Mouse (Mus musculus) thymus, adult 2 months (tissue): Measurements from ENCODE around the gene P3h2.

ENCODE experiments used
- CTCF ChIP-seq: fragments of 200-500 bp; IDR thresholded peaks from 2 replicates; pipeline ENCODE4 v1.5.1; 2012; ENCODE audit warnings: mild to moderate bottlenecking, control low read depth, low read length, moderate library complexity, borderline replicate concordance; ENCODE audit not compliant: control insufficient read depth, poor library complexity, insufficient read depth; ENCODE audit errors: extremely low read depth
- POLR2A ChIP-seq: fragments of 200-500 bp; IDR thresholded peaks from 2 replicates; pipeline ENCODE4 v1.6.1; 2012; ENCODE audit warnings: mild to moderate bottlenecking, low read length, control low read depth, moderate library complexity; ENCODE audit not compliant: control insufficient read depth, poor library complexity, insufficient read depth; ENCODE audit errors: extremely low read depth

DNA sequence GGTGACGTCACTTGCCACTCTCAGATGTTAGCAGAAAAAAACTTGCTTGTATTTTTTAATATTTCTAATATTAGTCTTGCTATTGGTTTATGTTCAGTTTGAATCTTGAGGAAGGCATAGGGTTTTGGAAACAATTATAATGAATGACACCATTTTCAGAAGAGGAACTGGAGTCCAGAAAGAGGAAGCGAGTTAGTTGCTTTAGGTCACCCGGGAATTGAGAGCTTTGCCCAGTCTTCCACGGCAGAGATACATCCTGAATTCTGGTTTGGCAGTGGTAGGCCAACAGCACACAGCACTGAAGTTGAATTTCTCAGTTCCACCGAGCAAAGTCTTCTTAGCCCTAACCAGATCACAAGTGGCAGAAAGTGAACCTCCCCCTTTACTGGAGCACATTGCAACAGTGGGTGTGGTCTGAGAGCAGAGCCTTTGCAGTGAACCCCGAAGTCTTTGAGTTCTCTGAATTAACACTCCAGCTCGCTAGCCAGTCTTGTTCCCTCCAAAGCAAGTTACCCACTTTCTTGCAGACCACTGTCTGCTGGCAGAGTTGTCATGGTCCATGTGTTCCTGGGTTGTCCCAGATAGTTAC is 146.8 kb downstream of the P3h2 start:
- TF ChIP-seq POLR2A (no peak), CTCF (no peak)
